Mouse (Mus musculus) brain, embryonic 14.5 days (tissue): ENCODE measurements at regions not wholly inside any gene's neighbourhood (a gene's known extent, or its start where the extent isn't known, plus 50 kb on each side); places are given as distances from the start of the nearest gene placed in this dataset.
A peak's percentile ranks its signal among the peaks of the same experiment; 100 is the strongest.

Source experiments
- DNase-seq: peaks from one replicate; pipeline ENCODE4 v3.0.0-alpha.2; 2011; ENCODE audit warnings: low read depth
- CTCF ChIP-seq: fragments of 200-500 bp; IDR thresholded peaks from 2 replicates; pipeline ENCODE4 v1.5.1; 2012; ENCODE audit warnings: inconsistent platforms, mild to moderate bottlenecking, moderate library complexity, borderline replicate concordance; ENCODE audit not compliant: insufficient read depth, insufficient read length; ENCODE audit errors: extremely low read depth
- POLR2A ChIP-seq: fragments of 200-500 bp; IDR thresholded peaks from 2 replicates; pipeline ENCODE4 v1.6.1; 2012; ENCODE audit warnings: mild to moderate bottlenecking, inconsistent platforms, borderline replicate concordance; ENCODE audit not compliant: poor library complexity, insufficient read depth, insufficient read length, severe bottlenecking; ENCODE audit errors: extremely low read depth

DNA sequence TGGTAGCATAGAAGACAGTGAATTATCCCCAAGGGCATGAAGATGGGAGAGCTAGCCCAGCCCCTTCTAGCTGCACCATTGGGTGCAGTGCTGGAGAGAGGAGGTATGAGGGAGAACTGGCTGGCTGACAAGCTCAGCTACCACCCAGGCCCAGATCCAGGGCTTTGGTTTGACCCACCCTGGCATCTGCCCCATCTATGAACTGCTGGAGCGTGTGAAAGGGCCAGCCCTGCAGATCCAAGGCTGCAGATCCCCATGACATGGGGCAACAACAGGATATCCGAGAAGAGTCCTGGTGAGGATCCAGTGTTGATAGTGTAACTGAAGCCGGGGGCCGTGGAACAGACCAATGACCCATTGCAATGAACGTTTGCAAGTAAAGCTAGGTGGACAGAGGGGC is 81.2 kb upstream of the Cnksr3 start:
- no peak for DNase-seq
- TF ChIP-seq CTCF (no peak), POLR2A (no peak)

DNA sequence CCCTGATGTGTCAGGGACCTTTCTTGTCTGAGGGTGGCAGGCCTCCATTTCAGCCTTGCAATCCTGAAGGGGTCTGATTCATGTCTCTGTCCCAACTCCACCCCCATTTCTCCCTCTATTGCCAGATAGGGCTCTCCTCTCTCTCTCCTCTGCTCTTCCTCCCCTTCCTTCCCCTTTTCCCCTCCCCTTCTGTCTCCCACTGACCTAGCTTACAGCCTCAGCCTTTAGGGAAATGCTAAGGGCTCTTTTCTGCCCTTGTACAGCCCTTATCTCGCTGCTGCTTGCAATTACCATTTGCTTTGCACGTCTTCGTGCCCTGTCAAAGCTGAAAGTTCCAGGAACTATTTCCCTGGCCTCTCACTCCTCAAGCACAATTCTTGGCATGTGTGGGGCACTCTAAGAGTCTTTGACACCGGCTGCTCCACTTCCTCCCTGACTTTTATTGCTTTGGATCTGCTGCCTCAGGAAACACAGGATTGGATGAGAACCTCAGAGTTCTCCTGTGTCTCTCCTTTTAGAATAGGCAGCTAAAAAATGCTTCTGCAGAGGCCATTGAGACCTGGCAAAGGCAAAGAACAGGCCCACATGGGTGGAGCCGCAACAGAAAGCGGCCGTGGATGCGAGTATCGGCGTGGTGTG is 77.9 kb upstream of the Cnksr3 start:
- DNase-seq, result no peak
- no peak for TF ChIP-seq CTCF
- TF ChIP-seq POLR2A, result no peak

DNA sequence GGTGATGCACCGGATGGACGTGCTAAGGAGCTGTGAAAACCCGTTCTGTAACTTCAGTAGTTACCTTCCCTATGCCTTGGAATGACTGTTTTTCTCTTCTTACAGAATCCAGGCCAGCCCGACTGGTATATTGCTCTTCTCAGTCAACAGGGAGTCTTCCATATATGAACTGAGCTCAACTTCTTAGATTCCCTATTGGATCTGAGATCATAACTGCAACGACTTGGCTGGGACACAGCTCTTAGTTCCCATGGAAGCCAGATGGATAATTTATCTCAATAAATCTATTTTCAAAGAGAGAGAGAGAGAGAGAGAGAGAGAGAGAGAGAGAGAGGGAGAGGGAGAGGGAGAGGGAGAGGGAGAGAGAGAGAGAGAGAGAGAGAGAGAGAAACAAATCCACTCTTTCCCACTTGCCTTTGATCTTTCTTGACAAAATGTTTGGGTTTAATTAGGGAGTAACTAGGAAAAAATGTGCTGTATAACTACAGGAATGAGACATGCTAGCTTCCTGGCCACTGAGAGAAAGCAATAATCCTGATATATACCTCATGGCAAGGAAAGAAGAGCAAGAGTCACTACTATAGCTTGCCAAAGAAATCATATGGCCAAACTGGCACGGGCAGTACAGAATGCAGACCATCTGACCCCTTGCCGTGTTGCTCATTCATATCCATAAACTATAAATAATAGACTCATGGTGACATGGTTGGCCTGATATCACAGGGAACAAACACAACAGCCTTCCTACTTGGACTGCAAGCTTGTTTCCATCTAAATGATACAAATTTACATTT is 73.3 kb upstream of the Cnksr3 start:
- no peak for DNase-seq
- TF ChIP-seq POLR2A, result no peak
- no peak for TF ChIP-seq CTCF

DNA sequence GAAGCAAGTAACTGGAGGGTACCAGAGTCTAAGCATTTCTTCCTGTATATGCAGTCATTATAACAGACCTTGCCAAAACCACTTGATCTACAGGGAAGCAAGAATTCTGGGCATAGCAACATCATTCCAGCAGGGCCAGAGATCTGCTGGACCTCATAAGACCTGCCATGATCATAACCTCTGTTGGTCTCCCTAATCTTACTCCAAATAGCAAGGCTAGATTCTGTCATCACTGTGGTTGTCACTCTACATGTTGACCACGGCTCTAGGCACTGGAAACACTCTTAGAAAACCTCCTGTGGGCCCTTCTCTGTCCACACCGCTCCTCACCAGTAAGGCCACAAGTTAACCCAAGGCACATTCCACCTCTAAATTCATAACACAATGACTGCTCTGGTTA is 68.4 kb upstream of the Cnksr3 start:
- TF ChIP-seq CTCF (no peak), POLR2A (no peak)
- DNase-seq, result no peak

DNA sequence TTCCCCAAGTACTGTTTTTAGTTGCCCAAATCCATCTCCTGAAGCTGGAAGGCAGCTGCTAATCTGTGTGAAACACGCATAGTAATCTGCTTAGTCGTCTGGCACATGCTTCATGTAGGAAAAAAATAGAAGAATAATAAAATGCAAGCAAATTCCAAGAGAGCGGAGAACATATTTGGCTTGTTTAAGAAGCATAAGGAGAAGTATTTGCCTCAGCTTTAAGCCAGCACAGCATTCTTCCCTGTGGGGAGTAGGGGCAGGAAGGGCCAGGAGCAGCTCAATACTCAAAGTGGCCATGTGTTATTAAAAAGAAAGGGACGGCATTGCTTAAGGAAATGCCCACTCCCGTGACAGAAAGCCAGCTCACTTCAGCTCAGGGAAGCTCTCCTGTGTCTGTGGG is 66.8 kb upstream of the Cnksr3 start:
- TF ChIP-seq CTCF (no peak), POLR2A (no peak)
- DNase-seq, result peak; percentile 59

DNA sequence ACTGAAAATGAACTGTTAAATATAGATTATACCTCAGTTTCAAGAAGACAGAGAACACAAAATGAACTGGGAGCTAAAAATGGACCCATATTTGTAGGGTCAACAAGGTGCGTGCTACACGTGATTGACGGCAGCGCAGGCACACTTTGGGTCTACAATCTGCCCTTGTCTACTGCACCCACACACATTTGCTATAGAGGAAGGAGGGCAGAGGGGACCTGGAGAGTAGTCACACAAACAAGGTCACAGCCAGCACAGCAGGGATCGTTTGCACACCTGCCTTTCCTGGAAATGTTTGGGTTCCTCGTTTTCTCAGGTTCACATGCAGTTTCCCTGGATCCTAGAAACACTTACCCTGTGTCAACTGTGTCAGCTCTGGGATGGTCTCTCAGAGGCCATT is 63.3 kb upstream of the Cnksr3 start:
- DNase-seq, result no peak
- TF ChIP-seq POLR2A (no peak), CTCF (no peak)

DNA sequence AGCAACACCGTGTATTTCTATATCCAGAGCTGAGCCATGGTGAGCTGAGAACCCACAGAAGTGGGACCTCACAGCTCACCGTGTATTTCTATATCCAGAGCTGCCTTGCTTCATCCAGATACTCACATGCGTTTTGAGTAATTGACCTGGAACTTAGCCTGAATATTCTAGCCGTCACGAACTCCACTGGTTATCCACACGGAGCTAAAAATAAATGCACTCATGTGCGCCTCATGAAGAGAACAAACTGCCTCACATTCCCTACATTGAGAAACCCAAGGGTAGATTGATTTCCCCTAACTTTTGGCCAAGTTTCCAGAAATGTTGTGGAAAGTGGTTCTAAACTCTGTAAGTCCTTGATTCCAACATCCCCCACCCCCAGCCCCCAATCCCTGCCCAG is 62.4 kb upstream of the Cnksr3 start:
- no peak for DNase-seq
- no peak for TF ChIP-seq CTCF
- TF ChIP-seq POLR2A, result no peak

DNA sequence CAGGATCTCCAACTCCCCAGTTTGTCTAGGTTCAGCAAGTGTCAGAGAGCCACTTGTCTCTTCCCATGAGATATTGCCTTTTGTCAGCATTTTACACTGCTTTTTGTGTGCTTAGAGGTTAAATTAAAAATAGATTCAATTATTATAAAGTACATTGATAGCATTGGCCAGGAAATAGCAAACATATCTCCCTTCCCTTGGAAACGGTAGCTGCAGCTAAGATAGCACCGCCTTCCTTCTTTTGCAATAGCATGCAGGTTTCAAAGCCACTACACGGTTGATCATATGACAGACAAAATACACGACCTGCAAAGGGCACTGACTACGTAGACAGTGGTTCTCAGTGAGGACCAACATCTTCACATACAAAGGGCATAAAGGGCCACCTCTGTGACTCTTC is 59.1 kb upstream of the Cnksr3 start:
- TF ChIP-seq CTCF (no peak), POLR2A (no peak)
- no peak for DNase-seq

DNA sequence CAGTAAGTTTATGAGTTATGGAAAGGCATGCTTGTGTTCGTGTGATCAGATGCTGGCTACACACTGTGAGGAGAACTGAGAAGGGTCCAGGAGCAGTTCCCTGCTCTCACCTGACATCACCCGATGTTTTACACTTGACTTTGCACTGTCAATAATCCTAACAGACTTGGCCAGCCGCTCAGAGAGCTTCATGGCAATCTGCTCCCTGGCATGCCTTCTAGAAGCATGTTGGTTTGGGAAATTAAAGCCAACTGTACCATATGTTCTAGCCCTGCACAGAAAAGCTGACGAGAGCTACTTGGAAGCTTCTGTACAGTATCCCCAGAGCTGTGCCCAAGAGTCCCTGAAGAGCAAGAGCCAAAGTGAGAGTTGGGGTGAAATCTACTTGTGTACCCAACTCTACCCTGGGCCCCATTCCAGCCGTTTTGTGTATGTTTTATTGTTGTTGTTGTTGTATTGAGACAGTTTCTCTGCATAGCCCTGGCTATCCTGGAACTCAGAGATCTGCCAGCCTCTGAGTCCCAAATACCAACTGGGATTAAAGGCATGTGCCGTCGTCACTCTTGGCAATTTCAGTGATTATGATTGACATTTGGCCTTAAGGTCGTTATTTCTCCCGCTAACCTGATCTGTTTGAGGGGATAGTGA is 56.5 kb upstream of the Cnksr3 start:
- DNase-seq, result peak; percentile 88
- TF ChIP-seq CTCF (no peak), POLR2A (no peak)

DNA sequence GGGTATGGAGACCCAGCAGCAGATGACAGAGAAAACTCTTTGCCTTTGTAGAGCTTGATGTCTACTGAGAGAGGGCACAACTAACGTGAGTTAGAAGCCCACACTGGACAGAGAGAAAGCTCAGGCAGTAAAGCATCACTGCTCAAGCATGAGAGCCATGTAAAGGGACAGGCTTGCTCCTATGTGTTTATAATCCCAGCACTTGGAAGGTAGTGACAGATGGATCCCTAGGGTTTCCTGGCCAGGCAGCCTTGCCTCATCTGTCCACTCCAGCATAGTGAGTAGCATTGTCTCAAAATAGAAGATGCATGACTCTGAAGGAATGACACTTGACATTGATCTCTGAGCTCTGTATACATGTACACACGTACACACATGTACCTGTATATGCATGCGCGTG is 55.9 kb upstream of the Cnksr3 start:
- peak; percentile 40 for DNase-seq
- TF ChIP-seq POLR2A (no peak), CTCF (no peak)

DNA sequence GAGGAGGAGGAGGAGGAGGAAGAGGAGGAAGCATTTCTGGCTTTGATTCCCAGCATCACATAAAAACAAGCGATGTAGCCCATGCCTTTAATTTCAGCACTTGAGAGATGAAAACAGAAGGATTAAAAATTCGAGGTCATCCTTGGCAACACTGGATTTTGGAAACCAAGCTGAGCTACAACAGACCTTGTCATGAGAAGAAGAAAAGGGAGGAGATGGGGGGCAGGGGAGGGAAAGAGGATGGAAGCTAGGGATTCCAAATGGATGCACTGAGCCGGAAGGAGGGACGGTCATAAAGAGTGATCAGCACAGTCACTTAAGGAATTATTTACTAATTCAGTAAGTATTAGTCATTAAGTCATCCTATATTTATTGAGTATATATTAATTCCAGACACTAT is 55.1 kb upstream of the Cnksr3 start:
- no peak for DNase-seq
- TF ChIP-seq POLR2A, result no peak

DNA sequence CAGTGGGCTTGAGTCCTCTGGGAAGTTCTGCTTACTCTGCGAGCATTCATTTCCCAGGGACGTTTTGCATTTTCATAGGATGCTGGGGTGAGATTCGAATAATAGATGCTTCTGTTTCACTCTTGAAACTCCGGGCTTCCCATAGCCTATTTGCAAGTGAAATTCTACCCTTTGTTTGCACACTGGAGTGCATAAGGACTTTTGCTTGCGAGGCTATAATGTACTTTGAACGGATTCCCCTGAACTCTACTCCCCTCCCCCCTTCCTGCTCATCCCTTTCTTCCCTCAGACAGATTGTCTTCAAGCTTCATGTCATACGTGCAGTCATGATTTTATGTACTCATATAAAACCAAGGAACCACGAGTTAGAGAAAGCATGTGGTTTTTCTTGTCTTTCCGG is 53.4 kb upstream of the Cnksr3 start:
- TF ChIP-seq CTCF, result no peak
- DNase-seq, result peak; percentile 72

DNA sequence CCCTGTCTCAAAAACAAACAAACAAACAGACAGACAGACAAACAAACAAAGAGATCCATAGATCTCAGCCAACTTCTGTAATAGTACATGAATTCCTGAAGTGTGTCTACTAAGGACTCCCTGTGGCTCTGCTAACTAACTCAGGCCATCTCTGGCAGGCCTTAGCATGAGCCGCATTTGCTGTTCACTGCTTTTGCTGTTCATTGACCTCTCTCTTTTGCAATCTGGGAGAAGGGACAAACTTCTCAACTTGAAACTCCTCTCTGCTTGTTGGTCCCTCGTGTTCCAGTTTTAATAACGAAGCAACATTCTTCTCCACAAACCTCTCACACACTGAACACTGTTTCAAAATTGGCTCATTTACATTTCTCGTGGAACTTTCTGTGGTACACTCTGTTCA is 52.7 kb upstream of the Cnksr3 start:
- TF ChIP-seq POLR2A, result no peak
- no peak for TF ChIP-seq CTCF

More for the DNA sequence above, 52.7 kb upstream of the Cnksr3 start:
- no peak for DNase-seq
